Mouse (Mus musculus) gastrocnemius, adult 8-10 months (tissue): Measurements from ENCODE around the gene Tcf7l1. TPM values are rescaled to one million over a fixed set of nuclear protein-coding genes. Genes with fewer than 3 reads are reported as not detected.
"Not testable (repeated sequence)": the region's sequence is repeated elsewhere in the genome, so short reads cannot be mapped to it uniquely, and the experiment has no call there.

Experiments used
- DNase-seq, 2 experiments: peaks; one replicate each; pipeline ENCODE4 v3.0.0; 2022; ENCODE audit warnings: low spot score in 2 of 2
- total RNA-seq, 4 experiments: library from RNA; stranded (reverse); gene quantifications; 2 replicates each; pipeline ENCODE4 v1.2.4; 2022

Gene Tcf7l1
- total RNA-seq: 1 to 10 TPM; 3.0 to 5.0 (median 4.2) TPM

DNA sequence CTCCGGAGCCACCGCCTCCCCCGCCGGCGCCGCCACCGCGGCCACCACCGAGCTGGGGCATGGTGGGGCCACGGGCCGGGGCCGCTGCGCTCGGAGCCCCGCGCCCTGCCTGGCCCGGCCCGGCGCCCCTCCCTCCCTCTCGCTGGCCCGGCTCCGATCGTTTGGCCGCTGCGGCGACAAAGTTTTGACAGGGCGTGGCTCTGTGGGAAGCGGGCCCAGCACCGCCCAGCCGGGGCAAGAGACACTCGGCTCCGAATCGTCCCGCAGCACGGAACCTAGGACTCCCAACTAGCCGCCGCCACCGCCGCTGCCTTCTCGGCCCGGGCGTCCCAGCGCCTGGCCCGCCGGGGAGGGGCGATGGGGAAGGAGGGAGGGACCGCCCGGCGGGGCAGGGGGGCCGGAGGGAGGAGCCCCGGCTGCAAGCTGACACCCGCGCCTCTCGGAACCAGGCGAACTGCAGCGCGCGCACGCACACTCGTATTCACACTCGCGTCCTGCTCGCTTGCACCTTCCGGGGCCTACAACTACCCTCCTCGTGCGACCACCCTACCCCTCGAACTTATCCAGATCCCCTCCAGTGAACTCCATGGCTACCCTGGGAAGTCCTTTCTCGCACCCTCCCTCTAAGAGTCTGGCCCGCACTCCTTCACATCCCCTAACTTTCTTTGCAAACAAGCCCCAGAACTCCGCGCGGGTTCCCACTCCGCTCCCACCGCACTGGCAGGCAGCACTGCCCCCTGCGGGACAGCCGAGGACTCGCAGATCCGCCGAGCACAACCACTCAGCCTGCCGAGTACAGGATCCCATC is at the start of gene Tcf7l1:
Gene Tcf7l1, minus strand, starts transcription at position 363 of the 808 bp plus-strand sequence.
- peak; percentile 80 to 85 for DNase-seq

DNA sequence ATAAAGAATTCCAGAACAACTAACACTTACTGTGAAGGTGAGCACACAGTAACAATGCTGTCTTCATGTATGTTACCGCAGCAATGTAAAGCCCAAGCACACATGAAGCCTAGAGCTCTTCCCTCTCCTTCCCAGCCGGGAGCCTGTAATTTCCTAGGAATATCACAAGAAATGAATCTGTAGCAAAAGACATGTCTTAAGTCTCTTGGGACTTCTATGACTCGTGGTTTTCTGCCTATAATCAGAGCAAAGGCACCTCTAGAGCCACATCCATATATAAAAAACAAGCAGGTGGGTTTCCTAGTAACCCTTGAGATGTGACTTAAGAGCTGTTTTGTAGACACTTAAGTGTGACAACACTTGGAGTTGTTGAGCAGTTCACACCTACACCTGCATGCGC is 48.7 kb upstream of the Tcf7l1 start:
- no peak for DNase-seq

DNA sequence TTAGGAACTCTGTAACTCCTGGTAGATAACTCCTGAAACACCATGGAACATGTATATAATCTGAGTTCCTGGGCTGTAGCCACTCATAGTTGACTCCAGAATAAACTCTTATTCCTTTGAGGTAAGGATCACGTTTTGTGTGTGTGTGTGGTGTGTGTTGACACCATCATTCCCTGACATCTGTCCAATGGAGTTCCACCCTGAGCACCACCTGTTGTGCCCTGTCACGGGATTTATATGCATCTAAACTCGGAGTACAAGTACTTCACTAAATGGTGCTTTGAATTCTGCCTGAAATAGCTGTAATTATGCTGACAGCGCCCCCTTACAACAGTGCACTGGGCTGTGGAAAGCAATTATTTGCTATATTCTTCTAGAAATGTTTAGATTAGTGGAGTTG is 45.5 kb upstream of the Tcf7l1 start:
- no peak for DNase-seq

DNA sequence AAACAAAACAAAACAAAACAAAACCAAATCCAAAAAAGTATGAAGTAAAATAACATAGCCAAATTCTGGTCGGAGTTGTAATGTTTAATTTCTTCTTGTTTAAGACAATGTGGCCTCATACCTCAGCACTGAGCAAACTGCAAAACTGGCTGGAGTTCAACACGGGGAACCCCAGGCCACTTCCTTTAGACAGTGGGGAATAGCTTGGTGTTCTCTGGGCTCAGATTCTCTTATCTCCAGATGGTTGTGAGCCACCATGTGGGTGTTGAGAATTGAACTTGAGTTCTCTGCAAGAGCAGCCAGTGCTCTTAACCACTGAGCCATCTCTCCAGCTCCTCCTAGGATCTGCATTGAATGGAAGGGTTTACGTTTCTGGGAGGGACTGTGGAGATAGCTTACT is 42.8 kb upstream of the Tcf7l1 start:
- DNase-seq: no peak

DNA sequence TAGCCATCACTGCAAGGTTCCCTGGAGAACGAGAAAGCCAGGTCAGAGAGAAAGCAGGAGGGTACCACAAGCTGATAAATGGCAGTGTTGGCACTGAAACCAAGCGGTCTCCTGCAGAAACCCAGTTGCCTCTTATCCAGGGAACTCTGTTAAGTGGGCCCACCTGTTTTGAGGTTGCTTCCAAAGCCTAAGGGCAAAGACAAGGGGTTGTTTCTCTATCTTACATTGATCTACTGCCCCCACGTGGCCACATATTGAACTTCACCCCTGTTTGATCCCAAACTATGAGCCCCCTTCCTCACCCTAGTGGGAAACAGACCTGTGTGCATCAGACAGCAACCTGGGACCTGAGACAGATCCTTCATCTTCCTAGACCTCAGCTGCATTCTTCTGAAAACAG is 42.2 kb upstream of the Tcf7l1 start:
- DNase-seq: peak; percentile 32 to 48

DNA sequence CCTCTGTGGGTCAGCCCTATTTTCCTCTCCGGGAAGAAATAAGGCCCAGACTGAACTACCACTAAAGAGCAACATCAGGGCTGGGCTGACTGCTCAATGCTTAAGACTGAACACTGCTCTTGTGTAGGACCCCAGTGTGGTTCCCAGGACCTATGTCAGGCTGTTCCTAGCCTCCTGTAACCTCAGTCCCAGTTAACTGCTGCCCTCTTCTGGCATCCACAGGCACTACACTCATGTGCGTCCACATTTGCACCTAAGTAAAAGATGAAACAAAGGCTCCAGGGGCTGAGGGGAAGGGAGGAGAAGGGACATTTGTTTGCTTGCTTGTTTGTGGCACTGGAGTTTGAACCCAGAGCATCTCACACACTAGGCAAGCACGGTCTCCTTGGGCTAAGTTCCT is 39.8 kb upstream of the Tcf7l1 start:
- DNase-seq: no peak

DNA sequence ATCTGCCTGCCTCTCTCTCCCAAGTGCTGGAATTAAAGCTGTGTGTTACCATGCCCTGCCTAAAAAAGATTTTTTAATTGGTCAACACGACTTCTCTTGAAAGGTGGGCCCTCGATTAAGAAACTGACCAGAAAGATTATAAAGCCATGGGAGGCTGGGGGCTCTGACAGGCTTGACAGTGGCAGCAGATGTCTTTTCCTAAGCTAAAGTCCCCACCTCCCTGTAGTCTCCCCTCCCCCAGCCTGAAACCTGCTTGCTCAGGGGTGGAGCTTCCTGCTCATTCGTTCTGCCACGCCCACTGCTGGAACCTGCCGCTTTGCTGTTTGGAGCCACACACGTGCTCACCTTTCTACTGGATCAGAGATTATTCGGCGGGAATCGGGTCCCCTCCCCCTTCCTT is 39.0 kb upstream of the Tcf7l1 start:
- not testable (repeated sequence) for DNase-seq

DNA sequence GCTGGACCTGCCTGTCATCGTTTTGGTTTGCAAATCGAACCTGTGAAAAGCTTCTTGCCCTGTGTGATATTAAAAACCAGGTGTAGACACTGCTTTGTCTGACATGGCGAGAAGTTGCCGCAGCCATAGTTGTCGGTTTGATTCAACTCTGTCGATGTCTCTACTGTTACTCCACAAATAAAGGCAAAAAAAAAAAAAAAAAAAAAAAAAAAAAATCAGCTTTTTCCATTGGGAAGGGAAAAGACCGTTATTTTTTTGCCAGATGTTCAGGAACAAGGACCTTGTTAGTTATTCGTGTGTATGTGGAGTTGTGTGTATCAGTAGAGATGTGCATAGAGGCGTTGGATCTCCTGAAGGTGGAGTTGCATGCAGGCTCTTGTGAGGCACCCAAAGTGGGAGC is 36.7 kb upstream of the Tcf7l1 start:
- no peak for DNase-seq

DNA sequence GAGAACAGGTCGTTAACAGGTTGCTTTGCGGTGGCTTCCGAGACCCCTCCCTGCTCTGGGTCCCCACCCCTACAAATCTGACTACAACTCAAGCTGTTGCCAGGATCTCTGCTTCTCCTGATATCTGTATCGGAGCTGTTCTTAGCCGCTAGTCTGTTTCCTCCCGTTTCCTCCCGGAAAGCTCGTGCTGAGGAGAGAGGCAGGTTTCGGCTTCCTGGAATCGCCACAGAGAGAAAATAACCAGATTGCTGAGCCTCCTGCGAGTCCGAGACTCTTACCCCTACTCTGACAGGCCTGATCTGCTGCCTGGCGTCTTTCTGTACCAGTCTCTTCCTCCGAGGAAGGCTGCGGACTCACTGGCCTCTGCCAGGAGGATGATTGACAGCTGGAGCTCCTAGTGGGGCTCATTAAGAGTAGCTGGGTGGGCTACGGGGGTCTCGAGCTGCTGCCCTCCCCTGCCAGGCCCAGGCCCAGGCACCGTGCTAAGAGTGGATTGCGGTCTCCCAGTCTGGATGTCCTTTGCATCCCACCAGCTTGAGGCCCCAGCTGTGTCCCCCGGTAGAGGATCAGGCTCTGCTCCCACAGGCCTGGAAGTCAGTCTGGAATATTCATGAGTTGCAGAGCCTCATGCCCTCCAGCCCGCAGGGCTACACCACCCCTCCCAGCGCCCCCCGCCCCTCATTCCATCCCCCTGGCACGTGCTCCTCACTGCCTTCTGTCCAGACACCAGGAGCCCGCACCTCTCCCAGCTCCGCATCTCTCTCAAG is 36.1 kb upstream of the Tcf7l1 start:
- no peak for DNase-seq

DNA sequence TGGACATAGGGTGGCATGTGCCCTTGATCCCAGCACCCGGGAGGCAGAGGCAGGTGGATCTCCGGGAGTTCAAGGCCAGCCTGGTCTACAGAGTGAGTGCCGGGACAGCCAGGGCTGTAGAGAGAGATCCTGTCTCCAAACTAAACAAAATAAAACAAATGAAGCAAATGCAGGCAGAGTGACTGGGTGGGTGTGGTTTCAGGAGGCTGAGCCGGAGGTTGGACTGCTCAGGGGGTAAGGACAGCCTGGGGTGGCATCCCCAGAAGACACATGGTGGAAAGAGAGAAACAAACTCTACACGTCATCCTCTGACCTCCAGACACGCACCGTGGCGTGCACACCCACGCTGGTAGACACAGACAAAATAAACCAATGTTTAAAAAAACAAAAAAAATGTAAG is 24.4 kb upstream of the Tcf7l1 start:
- no peak for DNase-seq

DNA sequence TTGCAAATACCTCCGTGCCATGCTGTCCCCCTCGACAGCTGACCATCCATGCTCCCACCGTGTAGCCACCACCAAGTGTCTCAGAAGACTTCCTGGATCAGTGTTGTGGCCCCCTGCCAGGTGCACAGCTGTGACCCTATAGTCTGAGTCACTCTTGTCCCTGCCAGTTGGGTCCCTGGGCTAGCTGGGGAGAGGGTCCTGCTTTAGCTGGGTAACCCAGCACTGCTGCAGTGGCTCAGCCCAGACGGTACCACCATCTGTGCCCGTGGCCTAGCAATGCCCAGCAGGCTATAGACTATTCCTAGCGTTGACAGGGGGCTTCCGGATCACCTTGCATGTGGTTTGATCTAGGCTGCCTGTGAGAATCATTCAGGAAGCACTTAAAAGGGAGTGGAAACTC is 21.2 kb upstream of the Tcf7l1 start:
- no peak for DNase-seq

DNA sequence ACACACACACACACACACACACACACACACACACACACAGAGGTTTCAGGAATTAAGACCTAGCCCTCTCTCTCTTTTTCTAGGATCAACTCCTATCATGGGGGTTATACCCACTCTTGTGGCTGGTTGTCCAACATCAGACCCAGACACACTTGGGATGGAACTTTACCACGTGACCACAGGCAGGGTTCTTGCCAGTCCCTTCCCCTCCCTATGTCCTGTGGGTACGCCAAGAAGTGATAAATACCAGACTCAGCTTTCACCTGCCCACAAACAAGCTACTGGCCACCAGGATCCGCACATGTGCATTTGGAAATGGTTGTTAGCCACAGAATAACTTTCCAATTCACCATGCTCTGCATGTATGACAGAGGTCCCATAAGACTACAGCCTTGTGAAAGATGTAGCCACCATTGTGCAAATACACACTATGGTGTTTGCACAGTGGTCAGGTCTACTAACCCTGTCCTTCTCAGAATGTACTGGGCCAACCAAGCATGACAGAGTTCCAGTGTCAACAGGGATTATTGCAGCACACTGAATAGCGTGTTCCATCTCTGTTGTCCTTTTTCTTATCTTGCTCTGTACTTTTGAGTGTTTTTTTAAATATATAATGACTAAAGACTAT is 20.6 kb upstream of the Tcf7l1 start:
- no peak for DNase-seq

DNA sequence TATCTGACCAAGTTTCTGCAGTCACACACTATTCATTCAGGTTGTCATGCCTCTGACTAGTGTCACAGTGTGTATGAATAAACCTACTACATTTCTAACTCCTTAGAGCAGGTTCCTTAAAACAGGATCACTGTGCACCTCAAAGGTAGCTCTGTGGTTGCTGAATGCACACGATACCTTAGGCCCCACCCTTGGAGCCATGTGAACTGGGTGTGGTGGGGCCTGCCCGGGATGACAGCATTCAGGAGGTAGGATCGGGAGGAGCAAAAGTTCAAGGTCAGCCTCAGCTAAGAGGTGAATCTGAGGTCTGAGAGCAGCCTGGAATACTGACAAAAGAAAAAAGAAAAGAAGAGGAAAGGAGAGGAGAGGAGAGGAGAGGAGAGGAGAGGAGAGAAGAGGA is 19.3 kb upstream of the Tcf7l1 start:
- no peak for DNase-seq

DNA sequence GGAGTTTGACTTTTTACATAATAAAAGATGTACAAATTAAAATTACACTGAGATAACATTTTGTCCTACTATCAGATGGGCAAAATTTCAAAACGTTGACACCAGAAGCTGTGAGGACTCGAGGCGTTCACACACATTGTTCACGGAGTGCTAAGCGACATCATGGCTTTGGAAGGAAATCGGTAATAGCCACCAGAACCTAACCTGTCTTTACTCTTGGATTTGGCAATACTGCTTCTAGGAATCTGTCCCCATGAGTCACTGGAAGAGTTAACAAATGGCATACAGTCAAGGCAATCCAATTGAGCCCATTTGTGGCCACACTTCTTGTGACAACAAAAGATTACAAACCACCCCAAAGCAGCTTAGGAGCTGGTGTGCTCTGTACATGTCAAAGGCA is 14.6 kb upstream of the Tcf7l1 start:
- no peak for DNase-seq

DNA sequence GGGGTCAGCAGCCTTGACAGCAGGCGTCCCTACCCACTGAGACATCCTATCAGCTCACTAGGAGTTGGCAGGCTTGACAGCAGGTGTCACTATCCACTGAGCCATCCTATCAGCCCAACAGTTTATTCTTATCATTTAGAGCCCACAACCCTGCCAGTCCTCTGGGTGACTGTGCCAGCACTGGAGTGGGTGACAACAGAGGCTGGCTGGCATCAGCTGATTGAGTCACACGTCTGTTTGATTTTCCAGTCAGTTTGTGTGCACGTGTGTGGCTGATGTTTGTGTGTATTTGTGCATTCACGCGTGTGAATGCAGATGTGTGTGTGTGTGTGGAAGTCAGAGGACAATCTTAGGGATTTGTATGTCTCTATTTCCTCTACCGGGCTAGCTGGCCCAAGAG is 13.1 kb upstream of the Tcf7l1 start:
- no peak for DNase-seq

DNA sequence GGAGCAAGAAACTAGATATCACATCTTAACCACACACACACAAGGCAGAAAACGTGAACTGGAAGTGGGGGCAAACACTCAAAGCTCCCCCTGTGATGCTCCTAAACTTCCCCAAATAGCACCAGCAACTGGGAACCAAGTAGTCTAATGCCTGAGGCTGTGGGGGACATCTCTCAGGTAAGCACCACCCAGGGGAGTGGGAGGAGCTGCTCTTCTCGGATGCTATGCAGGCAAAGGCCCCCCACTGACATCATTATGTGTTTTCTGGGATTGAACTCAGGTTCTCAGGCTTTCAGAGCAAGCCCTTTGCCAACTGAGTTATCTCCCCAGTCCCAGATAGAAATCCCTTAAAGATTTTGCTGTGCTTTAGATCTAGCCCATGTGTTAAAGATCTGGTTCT is 11.6 kb upstream of the Tcf7l1 start:
- DNase-seq: no peak

DNA sequence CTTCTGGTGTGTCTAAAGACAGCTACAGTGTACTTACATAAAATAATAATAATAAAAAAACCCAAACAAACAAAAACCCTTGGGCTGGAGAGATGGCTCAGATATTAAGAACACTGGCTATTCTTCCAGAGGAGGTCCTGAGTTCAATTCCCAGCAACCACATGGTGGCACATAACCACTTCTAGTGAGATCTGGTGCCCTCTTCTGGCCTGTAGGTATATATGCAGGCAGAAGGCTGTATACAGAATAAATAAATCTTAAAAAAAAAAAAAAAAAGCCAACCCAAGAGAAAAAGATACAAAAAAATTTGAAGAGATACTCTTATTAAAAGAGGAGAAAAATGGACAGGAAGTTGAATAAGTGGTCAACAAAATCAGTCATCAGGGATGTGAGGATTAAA is 8.7 kb upstream of the Tcf7l1 start:
- DNase-seq: no peak

DNA sequence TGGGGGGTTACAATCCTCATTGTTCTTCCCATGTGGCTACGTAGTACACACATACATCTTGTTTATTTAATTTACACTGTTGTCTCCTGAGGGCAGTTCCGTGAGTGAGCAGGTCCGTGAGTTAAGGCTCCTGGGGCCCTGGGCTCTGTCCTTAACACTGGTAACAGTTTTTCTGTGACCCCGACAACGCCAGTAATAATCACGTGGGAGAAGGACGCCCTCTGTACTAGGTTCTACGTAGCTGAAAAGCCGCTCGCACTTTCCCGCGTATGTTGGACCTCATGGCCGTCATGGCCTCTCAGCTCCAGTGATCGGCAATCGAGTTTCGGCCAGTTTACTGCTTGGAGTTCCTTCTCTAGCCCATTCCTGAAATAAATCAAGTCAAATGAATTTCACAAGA is 6.4 kb upstream of the Tcf7l1 start:
- DNase-seq: no peak

DNA sequence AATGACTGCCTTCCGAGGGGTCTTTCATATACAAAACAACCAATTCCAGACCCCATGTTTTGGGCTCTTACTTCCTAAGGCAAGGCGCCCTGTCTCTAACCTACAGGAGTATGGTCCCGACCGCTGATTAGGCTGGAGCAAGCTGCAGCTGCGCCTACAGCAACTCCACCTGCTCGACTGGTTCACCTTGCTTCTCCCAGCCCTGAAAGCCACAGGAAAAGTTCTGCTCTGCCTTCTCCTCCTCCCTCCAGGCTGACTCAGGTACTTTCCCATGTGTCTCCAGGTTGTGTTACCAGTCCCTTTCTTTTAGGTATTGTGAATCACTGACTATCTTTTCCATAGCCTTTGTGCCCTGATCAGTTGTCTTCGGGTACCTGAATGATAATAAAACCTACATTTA is 5.8 kb upstream of the Tcf7l1 start:
- no peak for DNase-seq

DNA sequence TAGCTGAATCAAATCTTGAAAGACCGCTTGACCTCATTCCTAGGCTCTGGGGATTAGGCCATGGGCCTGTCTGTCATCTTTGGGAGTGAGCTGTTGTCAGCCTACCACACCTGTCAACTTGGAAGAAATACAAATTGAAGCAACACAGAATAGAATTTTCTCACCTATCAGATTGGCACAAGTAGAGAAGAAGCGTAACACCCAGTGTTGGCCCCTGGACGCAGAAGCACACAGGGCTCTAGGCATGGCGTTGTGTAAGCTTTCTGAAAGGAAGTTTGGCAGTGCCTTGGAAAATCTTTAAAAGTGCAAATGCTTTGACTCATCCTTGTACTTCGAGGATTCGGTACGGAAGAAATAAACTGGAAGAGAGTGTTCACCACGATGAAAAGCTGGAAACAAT is 3.6 kb upstream of the Tcf7l1 start:
- DNase-seq: no peak

DNA sequence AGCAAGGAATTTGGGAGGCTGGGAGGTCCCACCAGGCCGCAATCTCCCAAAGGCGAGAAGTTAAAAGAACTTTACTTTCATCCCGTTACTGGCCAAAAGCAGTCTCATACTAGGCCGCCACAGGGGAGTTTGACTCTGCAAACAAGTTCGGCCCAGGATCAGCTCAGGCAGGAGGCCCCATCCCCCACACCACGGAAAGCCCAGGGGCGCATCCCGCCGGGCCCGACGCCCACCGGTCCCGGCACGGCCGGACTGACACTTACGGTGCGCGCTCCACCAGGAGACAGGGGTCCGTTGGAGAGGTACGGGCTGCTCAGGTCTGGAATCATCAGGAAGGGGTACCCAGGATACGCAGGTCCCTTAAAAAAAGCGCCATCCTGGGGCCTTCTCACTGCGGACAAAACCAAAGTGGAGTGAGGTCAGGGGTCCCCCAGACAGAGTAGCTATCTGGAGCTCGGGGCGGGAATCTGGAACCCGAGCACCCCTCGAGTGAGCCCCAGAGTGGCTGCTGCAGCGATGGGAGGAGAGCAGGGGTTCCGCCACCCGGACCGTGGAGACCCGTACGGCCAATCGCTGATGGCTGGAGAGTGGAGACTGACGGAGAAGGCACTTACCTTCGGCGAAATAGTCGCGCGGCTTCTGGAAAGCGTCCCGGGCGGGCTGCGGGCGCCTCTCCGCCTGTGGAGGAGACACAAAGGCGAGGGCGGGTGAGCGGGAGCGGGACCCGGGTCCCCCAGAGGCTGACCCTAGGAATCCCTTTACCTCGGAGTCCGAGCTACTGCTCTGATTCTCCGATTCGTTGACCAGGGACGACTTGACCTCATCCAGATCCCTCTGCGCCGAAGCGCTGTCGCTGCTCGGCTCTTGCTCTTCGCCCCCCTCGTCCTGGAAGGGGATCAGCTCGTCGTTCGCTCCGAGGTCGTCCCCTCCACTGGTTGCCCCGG is 834 bp downstream of the Tcf7l1 start:
- DNase-seq: peak; percentile 20 to 27
